Mouse (Mus musculus) liver, postnatal 0 days (tissue): Measurements from ENCODE around the gene Hoxa6.

ENCODE experiments used
- CTCF ChIP-seq: sonication (generic); IDR thresholded peaks from 2 replicates; pipeline ENCODE4 v1.5.1; 2016; ENCODE audit warnings: antibody characterized with exemption, low read depth
- EP300 ChIP-seq: IDR thresholded peaks from 2 replicates; pipeline ENCODE4 v1.6.1; 2016; ENCODE audit warnings: antibody characterized with exemption, low read depth, mild to moderate bottlenecking

DNA sequence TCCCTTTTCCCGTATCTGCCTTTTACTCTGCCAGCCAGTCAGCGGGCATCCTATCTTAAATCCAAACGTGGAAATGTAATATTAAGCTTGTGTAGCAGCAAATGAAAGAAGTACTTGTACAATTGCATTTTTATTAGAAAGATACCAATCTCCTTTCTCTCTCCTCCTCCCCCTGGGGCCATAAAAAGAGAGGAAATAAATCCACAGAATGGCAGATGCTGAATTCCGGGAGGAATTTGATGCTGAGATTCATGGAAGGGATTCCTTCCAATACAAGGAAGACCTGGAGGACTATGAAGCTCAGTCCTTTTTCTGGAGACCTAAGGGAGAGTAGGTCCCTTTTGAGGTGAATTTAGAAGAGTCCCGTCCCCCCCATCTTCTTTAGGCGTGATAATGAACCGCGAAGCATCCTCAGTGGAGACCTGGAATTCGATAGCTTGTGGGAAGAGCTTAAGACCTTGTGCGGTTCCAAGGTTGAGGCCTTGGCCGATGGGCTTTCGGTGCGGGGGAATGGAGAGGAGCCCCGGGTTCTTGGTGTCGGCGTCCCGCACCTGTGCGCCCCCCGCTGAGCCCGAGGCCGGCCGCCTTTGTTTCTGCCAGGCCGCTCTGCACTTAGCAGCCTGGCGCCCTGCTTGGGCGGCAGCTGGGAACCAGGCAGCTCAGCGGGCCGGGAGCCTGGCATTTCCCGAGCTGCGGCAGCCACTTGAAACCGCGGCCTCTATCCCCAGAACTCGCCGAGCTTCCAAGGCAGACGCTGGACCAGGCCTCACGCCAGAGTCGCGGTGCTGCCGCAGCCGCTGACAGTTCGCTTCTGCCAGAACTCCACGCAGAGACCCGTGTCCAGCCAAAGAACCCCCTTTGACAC, 40.1 kb downstream of the Hoxa6 start:
- TF ChIP-seq CTCF: no peak
- no peak for TF ChIP-seq EP300
